Mouse (Mus musculus) lung, postnatal 0 days (tissue): ENCODE measurements around the gene Chil4.

ENCODE experiments used
- CTCF ChIP-seq: IDR thresholded peaks from 2 replicates; pipeline ENCODE4 v1.5.1; 2016; ENCODE audit warnings: antibody characterized with exemption, mild to moderate bottlenecking
- EP300 ChIP-seq: IDR thresholded peaks from 2 replicates; pipeline ENCODE4 v1.6.1; 2016; ENCODE audit warnings: antibody characterized with exemption, mild to moderate bottlenecking, control low read depth

GRCm38 (mm10) chr3:106170522-106171053 lies 48.7 kb downstream of the Chil4 start:
- TF ChIP-seq CTCF (no peak), EP300 (no peak)
